Mouse (Mus musculus): ENCODE results near the gene Cdh23. TPM values are rescaled to one million over a fixed set of nuclear protein-coding genes. Genes with fewer than 3 reads are reported as not detected.

The Cdh23 gene
- polyA plus RNA-seq, 1 experiment = 4.6 TPM

- DNase-seq (ENCODE audit: extremely low spot score in 1 of 2, low spot score in 1 of 2) = no peak
These were observed 52.1 kb downstream of the Cdh23 start for GRCm38 (mm10) chr10:60644079-60644641.

- DNase-seq (ENCODE audit: extremely low spot score in 1 of 2, low spot score in 1 of 2) = peak; percentile 3 to 7
These were observed 57.0 kb downstream of the Cdh23 start for GRCm38 (mm10) chr10:60639291-60639690.

GRCm38 (mm10) chr10:60635568-60636295, 60.6 kb downstream of the Cdh23 start:
- DNase-seq (ENCODE audit: extremely low spot score in 1 of 2, low spot score in 1 of 2) = no peak

DNA sequence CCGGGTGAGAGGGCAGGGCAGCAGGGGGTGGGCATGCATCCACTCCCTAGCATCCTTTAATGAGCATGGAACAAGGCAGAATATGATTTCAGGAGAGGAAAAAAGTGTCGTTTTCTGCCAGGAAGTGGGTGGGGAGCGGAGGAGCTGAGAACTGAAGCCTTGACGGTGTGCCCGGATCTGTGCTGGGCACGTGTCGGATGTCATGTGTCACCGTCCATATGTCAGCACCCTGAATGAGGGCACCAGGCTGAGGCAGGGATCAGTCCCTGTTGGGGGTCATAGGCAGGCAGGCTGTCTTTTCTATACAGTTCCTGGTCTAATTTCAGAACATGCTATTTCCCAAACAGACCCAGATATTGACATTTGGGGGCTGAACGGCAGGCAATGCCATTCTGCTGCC, 61.9 kb downstream of the Cdh23 start:
- peak; percentile 25 to 66 for DNase-seq (ENCODE audit: extremely low spot score in 1 of 2, low spot score in 1 of 2)

GRCm38 (mm10) chr10:60626086-60626485, 70.2 kb downstream of the Cdh23 start:
- no peak for DNase-seq (ENCODE audit: extremely low spot score in 1 of 2, low spot score in 1 of 2)

GRCm38 (mm10) chr10:60625511-60625910, 70.8 kb downstream of the Cdh23 start:
- DNase-seq (ENCODE audit: extremely low spot score in 1 of 2, low spot score in 1 of 2) = no peak

DNA sequence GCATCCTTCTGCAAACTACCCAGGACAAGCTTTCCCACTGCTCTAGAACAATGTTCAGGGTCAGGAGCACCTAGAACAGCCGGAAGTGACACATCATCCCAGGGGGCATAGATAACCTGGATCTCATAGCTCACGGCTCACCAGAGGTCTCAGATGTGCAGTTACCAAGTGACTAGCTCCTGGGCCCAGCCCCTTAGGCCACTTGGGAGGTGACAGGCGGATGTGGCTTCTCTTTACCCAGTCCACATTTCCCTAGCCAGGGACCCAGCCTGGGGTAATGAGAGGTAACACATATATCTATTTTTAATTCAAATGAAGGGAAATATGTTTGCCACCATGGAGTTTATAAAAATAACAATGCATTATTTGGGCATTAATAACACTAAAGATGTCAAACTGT, 71.3 kb downstream of the Cdh23 start:
- DNase-seq (ENCODE audit: extremely low spot score in 1 of 2, low spot score in 1 of 2) = no peak

DNA sequence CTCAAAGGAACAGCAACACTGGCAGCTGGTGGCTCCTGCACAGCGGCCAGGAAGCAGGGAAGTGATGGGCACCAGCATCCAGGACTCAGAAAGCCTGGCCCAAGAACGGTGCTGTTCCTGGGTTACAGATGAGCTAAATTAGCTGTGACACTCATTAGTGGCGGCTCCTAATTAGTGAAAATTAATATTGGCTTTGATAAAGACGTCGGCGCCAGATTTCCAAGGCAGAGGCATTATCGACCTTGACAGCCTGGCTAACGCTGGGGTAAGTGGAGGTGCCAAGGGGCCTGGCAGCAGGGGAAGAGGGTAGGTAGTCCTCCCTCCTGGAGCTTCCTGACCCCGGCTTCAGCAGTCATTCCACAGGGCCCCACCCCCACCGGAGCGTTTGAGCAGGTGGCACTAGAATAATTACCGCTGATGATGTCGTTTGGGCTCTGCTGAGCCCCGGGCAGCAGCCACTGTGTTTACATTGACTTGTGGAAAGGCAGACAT, 72.0 kb downstream of the Cdh23 start:
- no peak for DNase-seq (ENCODE audit: extremely low spot score in 1 of 2, low spot score in 1 of 2)

GRCm38 (mm10) chr10:60622836-60623235, 73.5 kb downstream of the Cdh23 start:
- no peak for DNase-seq (ENCODE audit: extremely low spot score in 1 of 2, low spot score in 1 of 2)

- DNase-seq (ENCODE audit: extremely low spot score in 1 of 2, low spot score in 1 of 2) = no peak
These were observed 74.7 kb downstream of the Cdh23 start for GRCm38 (mm10) chr10:60621470-60622170.

DNA sequence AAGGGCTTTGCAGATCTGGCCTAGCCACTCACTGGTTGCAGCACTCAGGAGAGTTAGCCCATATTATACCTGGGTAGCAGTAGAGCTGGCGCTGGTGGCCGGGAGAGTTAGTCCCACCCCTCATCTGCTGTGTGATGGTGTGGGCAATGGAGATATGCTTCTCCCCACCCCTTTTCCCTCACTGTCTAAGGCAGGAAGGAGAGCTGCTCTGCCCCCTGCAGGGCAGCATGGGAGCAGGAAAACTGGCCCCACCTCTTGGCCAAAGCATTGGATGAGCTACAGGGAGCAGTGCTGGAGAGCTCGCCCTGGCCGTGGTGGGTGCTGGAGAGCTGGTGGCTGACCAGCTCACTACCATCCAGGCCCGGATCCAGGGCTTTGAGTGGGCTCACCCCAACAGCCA, 80.4 kb downstream of the Cdh23 start:
- no peak for DNase-seq (ENCODE audit: extremely low spot score in 1 of 2, low spot score in 1 of 2)

GRCm38 (mm10) chr10:60612893-60613292, 83.4 kb downstream of the Cdh23 start:
- no peak for DNase-seq (ENCODE audit: extremely low spot score in 1 of 2, low spot score in 1 of 2)

DNA sequence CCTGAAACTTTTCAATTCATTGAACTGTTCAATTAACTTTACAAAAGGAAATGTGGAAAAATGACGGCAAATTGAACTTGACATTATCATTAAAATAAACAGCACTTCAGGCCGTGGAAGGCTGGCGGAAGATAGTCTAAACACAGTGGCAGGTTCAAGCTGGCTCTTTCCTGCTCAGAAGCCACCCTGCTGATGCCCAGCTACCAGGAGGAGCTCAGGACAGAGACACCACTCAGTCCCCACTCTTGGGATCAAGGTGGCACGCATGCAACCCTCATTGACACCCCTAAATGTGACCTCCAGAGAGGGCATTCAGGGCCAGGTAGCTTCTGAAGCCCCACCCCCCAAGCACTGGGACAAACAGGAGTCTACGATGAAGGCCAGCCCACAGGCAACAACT, 89.1 kb downstream of the Cdh23 start:
- no peak for DNase-seq (ENCODE audit: extremely low spot score in 1 of 2, low spot score in 1 of 2)

- no peak for DNase-seq (ENCODE audit: extremely low spot score in 1 of 2, low spot score in 1 of 2)
These were observed 89.6 kb downstream of the Cdh23 start for GRCm38 (mm10) chr10:60606661-60607060.

DNA sequence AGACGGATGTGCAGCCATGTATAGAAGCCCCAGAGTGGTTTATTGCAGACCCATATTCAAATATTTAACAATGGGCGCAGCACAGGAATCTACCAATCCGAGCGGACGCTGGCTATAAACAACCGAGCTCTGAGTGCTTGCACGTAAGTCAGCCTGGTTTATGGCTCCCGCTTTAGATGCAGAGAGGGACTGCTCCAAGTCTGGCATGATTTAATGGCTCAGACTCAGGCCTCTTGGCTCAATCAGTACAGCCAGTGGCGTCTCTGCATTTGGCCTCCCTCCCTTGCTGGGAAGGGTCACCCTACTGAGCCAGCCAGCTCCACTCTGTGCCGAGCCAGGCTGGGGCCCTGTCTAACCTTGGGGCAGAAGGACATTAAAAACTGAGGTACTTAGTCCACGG, 94.1 kb downstream of the Cdh23 start:
- DNase-seq (ENCODE audit: extremely low spot score in 1 of 2, low spot score in 1 of 2) = peak in 1 of 2 experiments; percentile 4

DNA sequence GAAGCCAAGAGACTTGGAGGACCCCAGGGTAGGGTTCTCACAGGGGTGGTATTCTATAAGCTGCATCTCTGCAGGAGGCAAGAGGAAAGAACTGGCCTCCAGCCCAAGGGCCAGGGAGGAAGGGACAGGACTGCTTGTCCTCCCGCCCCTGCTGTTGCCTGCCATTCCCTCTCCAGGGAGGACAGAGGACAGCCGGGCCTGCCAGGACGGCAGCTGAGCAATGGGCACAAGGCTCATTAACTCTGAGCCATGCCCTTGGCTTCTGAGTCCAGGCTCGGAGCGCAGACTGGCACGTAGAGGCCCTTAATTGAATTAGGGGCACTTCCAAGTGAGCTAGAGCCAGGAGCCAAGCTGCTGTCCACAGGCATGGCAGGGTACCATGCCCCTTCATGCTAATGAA, 101.1 kb downstream of the Cdh23 start:
- DNase-seq (ENCODE audit: extremely low spot score in 1 of 2, low spot score in 1 of 2) = peak in 1 of 2 experiments; percentile 3

- peak; percentile 12 to 23 for DNase-seq (ENCODE audit: extremely low spot score in 1 of 2, low spot score in 1 of 2)
These were observed 103.3 kb downstream of the Cdh23 start for GRCm38 (mm10) chr10:60592881-60593575.

GRCm38 (mm10) chr10:60591281-60591680, 105.0 kb downstream of the Cdh23 start:
- no peak for DNase-seq (ENCODE audit: extremely low spot score in 1 of 2, low spot score in 1 of 2)

GRCm38 (mm10) chr10:60590241-60590640, 106.0 kb downstream of the Cdh23 start:
- no peak for DNase-seq (ENCODE audit: extremely low spot score in 1 of 2, low spot score in 1 of 2)

- no peak for DNase-seq (ENCODE audit: extremely low spot score in 1 of 2, low spot score in 1 of 2)
These were observed 110.6 kb downstream of the Cdh23 start for GRCm38 (mm10) chr10:60585691-60586090.

DNA sequence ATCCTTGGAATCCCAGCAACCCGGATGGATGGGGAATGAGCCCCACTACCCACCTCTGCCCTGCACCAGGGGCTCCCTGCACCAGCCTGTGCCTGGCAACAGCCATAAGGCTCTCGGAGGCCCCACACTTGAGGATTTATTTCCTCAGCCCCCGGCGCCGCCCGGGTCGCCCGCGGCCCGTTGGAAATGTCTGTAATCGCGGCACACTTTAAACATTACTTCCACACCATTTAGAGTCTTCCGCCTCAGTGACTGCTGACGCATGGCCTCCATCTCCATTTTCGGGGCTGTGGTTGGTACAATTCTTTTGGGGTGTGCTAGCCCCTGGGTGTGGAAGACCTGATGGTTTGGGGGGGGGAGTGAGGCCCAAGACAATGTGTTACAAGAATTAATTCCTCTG, 113.3 kb downstream of the Cdh23 start:
- no peak for DNase-seq (ENCODE audit: extremely low spot score in 1 of 2, low spot score in 1 of 2)

Data from frontal cortex, adult 2 months (tissue).